Mouse (Mus musculus) lung, embryonic 16.5 days (tissue): ENCODE data around the gene Golga1. TPM values are rescaled to one million over a fixed set of nuclear protein-coding genes. Genes with fewer than 3 reads are reported as not detected.
A peak's percentile ranks its signal among the peaks of the same experiment; 100 is the strongest.

ENCODE experiments used
- ATAC-seq: fragments of 200-750 bp; cut with Nextera tagmentation; 2 replicates; pipeline ENCODE4 v1.8.0; 2017; ENCODE audit warnings: low read depth, mild to moderate bottlenecking, moderate library complexity
- H3K27ac ChIP-seq: fragments of 300-500 bp; sonication (generic); 2 replicates; pipeline ENCODE4 v1.5.1; 2014; ENCODE audit warnings: mild to moderate bottlenecking, control low read depth, low read length
- H3K27me3 ChIP-seq: fragments of 300-500 bp; sonication (generic); 2 replicates; pipeline ENCODE4 v1.6.1; 2014; ENCODE audit warnings: low read depth, low read length, mixed read lengths; ENCODE audit not compliant: control insufficient read depth, insufficient read depth
- H3K36me3 ChIP-seq: fragments of 300-500 bp; sonication (generic); 2 replicates; pipeline ENCODE4 v1.6.1; 2014; ENCODE audit warnings: low read length; ENCODE audit not compliant: control insufficient read depth, insufficient read depth
- H3K4me1 ChIP-seq: fragments of 300-500 bp; sonication (generic); replicated peaks from 2 replicates; pipeline ENCODE4 v1.6.1; 2014; ENCODE audit warnings: low read length, mixed read lengths; ENCODE audit not compliant: control insufficient read depth, insufficient read depth
- H3K4me2 ChIP-seq: fragments of 300-500 bp; sonication (generic); 2 replicates; pipeline ENCODE4 v1.6.1; 2014; ENCODE audit warnings: low read depth, low read length, control low read depth
- H3K4me3 ChIP-seq: fragments of 300-500 bp; sonication (generic); 2 replicates; pipeline ENCODE4 v1.5.1; 2014; ENCODE audit warnings: mild to moderate bottlenecking, low read length, control low read depth
- H3K9ac ChIP-seq: fragments of 300-500 bp; sonication (generic); 2 replicates; pipeline ENCODE4 v1.6.1; 2014; ENCODE audit warnings: low read length, control low read depth
- H3K9me3 ChIP-seq: fragments of 300-500 bp; sonication (generic); 2 replicates; pipeline ENCODE4 v1.6.1; 2016; ENCODE audit warnings: low read length; ENCODE audit not compliant: control insufficient read depth
- WGBS: fragments of 180-500 bp; shearing (Covaris S2); extraction: QIAGEN DNeasy Blood & Tissue Kit; methylation state at CpG from one replicate; pipeline ENCODE4 v1.1.7; 2014; 5-methylcytosine and 5-hydroxymethylcytosine counted together
- polyA plus RNA-seq: library from polyadenylated mRNA; unstranded; fragments of >200 nt; fragmentation: Nextera tagmentation; extraction: Ambion mirVana; gene quantifications from 2 replicates; pipeline ENCODE4 v1.2.1, GENCODE M21; 2015

Golga1 gene
- polyA plus RNA-seq, 1 experiment from 2014 or later: 27.1 TPM

DNA sequence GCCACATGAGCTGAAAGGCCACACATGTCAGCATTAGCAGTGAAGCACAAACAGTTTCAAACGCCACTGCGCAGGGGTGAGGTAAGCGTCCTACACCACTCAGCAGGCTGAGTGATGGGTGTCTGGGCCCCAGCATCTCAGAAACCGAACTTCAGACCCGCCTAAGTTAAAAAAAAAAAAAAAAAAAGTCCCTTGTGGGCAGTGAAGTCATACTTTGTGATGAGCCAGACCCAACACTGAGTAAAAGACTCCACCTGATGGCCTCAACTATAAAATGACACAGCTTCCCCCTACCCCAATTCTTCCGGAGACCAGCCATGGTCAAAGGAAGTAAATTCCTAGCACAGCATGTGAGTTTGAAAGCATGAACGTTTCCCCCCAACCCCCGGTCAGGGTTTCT, 62.2 kb downstream of the Golga1 start:
- Histone ChIP-seq H3K9ac (peak overlapping the region; percentile 92; the same call in 1 of the 2 replicates), H3K27ac (no peak overlapping the region), H3K4me1 (peaks cover 28% of the 10 kb centered on the region), H3K27me3 (no peaks in the 10 kb centered on the region), H3K4me2 (peak overlapping the region; percentile 66), H3K36me3 (peaks cover 34% of the 10 kb centered on the region), H3K4me3 (peak overlapping the region; percentile 93), H3K9me3 (no peaks in the 10 kb centered on the region)
- 42% methylated on average over 8 of the region's 8 CpGs for WGBS
- ATAC-seq: no peak

DNA sequence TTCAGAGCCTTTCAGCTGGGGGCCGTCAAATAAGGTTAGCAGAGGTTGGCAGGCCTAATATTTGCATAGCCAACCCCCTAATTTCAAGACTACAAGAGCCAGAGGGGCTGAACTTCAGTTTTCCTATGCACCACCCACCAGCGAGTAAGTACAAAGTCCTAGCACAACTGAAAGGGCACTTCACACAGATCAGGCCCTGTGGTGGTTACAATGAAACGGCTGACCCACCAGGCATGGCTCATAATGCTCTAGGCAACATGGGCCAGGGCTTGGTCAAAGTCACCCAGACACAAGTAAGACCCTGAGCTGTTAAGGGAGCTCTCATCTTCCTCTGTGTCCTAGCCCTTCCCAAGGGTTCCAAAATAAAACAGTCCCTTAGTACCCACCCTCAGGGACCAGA, 63.5 kb downstream of the Golga1 start:
- ATAC-seq: no peak
- H3K4me3 ChIP-seq: no peak overlapping the region
- 75% methylated on average over 3 of the region's 3 CpGs for WGBS

DNA sequence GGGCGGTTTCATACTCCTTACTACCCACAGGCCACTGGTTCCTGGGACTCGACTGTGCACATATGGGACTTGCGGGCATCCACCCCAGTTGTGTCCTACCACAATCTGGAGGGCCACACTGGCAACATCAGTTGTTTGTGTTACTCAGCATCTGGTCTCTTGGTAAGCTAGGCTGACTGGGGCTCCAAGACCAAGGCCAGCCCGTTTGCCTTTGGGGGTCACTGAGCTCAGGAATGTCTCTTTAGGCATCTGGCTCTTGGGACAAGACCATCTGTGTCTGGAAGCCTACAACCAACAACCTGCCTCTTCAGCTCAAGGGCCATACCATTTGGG, 64.8 kb downstream of the Golga1 start:
- no peaks in the 10 kb centered on the region for H3K27me3 ChIP-seq
- H3K36me3 ChIP-seq: peaks cover 34% of the 10 kb centered on the region
- no peak overlapping the region for H3K27ac ChIP-seq
- no peak for ATAC-seq
- H3K9ac ChIP-seq: no peak overlapping the region
- no peak overlapping the region for H3K4me2 ChIP-seq
- H3K4me3 ChIP-seq: no peak overlapping the region
- 81% methylated on average over 4 of the region's 4 CpGs for WGBS
- no peaks in the 10 kb centered on the region for H3K9me3 ChIP-seq
- peaks cover 21% of the 10 kb centered on the region for H3K4me1 ChIP-seq

More for the DNA sequence above, 63.5 kb downstream of the Golga1 start:
- peaks cover 34% of the 10 kb centered on the region for H3K36me3 ChIP-seq
- H3K9ac ChIP-seq: no peak overlapping the region
- peaks cover 29% of the 10 kb centered on the region for H3K4me1 ChIP-seq
- no peak overlapping the region for H3K4me2 ChIP-seq
- H3K27ac ChIP-seq: no peak overlapping the region
- no peaks in the 10 kb centered on the region for H3K27me3 ChIP-seq
- H3K9me3 ChIP-seq: no peaks in the 10 kb centered on the region

DNA sequence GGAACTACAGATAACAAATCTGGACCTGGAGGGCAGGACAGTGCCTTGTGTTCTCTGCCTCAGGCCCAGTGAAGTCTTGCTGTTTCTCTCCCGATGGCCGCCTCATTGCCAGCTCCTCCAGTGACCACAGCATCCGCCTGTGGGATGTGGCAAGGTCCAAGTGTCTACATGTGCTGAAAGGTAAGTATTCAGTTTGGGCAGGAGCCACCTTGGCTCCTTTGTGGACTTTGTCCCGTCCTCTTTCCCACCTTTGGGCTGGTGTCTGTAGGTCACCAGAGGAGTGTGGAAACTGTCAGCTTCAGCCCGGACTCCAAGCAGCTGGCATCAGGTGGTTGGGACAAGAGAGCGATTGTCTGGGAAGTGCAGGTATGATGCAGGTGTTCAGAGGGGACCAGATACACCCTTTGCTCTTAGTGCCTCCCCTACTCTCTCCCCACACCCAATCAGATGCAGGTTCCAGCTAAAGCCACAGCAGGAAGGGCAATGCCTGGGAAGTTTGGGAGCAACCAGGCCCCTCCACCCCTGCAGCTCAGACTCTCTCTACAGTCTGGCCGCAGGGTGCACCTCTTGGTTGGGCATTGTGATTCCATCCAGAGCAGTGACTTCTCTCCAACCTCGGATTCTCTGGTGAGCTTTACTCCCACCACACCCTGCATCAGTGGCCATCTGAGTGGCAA, 65.3 kb downstream of the Golga1 start:
- Histone ChIP-seq H3K4me3 (no peak overlapping the region), H3K27ac (no peak overlapping the region), H3K36me3 (peaks cover 34% of the 10 kb centered on the region), H3K4me2 (no peak overlapping the region), H3K4me1 (peaks cover 21% of the 10 kb centered on the region), H3K9ac (no peak overlapping the region), H3K27me3 (no peaks in the 10 kb centered on the region), H3K9me3 (no peaks in the 10 kb centered on the region)
- 67% methylated on average over 8 of the region's 8 CpGs for WGBS
- ATAC-seq: no peak

DNA sequence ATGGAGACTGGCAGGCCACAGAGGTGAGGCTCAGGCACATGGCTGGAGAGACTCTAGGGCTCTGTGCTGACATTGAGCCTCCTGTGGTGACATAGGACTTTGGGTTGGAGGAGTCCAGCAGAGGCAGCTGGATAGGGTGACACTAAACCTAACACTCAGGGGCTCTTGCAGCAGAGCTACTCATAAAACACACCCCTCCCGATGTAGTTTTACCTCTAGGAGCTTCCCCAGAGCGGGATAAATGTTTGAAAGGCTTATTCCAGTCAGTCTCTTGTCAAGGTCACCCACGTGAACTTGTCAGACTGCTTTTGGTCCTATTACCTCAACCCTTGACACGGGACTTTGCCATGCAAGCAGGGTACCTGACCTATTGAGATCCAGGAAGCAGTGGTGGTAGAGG, 66.0 kb downstream of the Golga1 start:
- no peak overlapping the region for H3K9ac ChIP-seq
- no peaks in the 10 kb centered on the region for H3K9me3 ChIP-seq
- H3K4me3 ChIP-seq: no peak overlapping the region
- ATAC-seq: no peak
- WGBS: 34% methylated on average over 4 of the region's 4 CpGs
- peaks cover 21% of the 10 kb centered on the region for H3K4me1 ChIP-seq
- no peaks in the 10 kb centered on the region for H3K27me3 ChIP-seq
- H3K27ac ChIP-seq: no peak overlapping the region; the same call in 1 of the 2 replicates
- no peak overlapping the region for H3K4me2 ChIP-seq
- peaks cover 34% of the 10 kb centered on the region for H3K36me3 ChIP-seq

DNA sequence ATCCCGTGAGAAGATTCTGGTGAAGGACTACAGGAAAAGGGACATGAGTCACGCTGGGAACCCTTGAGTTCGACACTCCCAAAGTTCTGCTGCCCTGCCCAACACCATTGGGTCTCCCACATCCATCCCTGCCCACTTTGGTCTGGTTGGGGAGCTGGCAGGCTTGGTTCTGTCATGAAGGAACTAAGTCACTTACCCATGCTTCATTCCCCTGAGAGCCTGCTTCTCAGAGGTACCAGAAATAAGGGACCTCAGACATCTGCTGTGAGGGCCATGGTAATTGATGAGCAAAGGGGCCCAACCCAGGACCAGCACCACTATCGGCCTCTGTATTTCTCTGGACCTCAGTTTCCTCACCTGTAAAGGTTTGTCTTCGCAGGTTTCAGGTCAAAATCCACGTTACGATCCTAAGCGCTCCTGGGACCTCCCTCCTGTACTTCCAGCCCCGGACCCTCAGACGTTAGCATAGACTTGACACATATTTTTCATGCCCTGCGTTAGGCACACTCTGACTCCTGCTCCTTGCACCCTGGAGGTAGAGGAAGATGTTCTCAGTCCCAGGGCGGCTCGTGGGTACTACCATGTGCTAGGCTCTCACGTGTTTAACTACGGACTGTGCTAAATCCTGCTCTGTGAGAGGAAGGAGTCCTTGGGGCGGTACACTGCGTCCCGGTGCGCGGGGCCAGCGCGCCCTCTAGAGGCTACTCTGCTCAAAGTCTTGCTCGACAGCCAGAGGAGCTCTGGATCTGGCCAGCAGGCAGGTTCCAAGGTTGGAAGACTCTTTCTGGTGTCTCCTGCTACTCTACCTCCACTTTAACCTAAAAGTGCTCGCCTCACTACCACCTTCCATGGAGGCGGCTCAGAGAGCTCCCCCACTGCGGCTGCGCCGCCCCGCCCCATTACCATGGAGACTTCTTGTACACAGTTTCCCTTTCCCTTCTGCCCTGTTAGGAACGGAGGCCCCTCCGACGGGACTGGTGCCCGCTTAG, 67.7 kb downstream of the Golga1 start, which contains the start of gene Wdr38:
Gene Wdr38 (plus strand): TSS at position 91 of the 989 bp plus-strand sequence.
- H3K27me3 ChIP-seq: no peaks in the 10 kb centered on the region
- peak within 1 kb of the TSS; percentile 61; the same call in 1 of the 2 replicates for H3K27ac ChIP-seq
- H3K9ac ChIP-seq: peak within 1 kb of the TSS; percentile 72
- peaks cover 7% of the 10 kb centered on the region for H3K4me1 ChIP-seq
- H3K9me3 ChIP-seq: no peaks in the 10 kb centered on the region
- WGBS: 10% methylated on average over 33 of the region's 33 CpGs
- peak within 1 kb of the TSS; percentile 58 for H3K4me3 ChIP-seq
- ATAC-seq: peak; percentile 95
- peaks cover 26% of the 10 kb centered on the region for H3K36me3 ChIP-seq
- peak within 1 kb of the TSS; percentile 76 for H3K4me2 ChIP-seq

DNA sequence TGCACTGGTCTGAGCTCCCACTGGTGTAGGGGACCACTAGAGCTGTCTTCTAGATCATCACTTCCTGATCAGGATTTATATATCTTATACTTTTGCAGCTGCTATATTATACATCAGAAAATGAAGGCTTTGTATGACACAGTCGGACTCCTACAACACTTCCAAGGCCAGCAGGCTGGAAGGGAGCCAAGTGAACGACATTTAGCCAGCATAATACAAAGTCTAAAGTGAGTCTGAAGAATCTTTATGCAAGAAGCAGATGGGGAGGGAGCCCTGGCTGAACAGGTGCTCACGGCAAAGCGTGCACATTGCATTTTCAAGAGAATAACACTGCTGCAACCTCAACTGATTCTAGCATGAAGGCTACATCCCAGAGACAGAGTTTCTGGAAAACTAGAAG, 72.9 kb downstream of the Golga1 start:
- Histone ChIP-seq H3K27me3 (no peaks in the 10 kb centered on the region), H3K27ac (no peak overlapping the region), H3K36me3 (no peaks in the 10 kb centered on the region), H3K9ac (no peak overlapping the region), H3K4me3 (no peak overlapping the region), H3K9me3 (no peaks in the 10 kb centered on the region), H3K4me1 (peaks cover under 1% of the 10 kb centered on the region), H3K4me2 (no peak overlapping the region)
- peak; percentile 9; the same call in 1 of the 2 replicates for ATAC-seq
- 21% methylated on average over 4 of the region's 4 CpGs for WGBS

DNA sequence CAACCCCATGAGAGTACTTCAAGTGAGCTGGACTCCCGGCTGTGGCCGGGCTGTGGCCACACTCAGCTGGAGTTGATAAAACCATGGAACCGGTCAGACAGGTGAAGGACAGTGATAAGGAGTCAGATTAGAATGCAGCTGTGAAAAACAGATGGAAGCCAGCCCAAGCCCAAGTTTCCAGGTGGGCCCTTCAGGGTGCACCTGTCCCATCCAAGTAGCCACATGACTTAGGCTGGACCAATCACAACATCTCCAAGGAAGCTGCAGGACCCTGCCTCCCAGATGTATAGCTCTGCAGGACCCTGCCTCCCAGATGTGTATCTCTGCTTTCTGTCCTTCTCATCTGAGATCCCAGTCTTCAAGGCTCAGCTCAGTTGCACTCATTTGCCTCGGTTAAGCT, 73.3 kb downstream of the Golga1 start:
- no peak for ATAC-seq
- no peak overlapping the region for H3K27ac ChIP-seq
- 49% methylated on average over 4 of the region's 4 CpGs for WGBS
- H3K27me3 ChIP-seq: no peaks in the 10 kb centered on the region
- no peak overlapping the region for H3K4me3 ChIP-seq
- H3K36me3 ChIP-seq: no peaks in the 10 kb centered on the region
- H3K9ac ChIP-seq: no peak overlapping the region
- H3K4me1 ChIP-seq: no peaks in the 10 kb centered on the region
- no peak overlapping the region for H3K4me2 ChIP-seq
- no peaks in the 10 kb centered on the region for H3K9me3 ChIP-seq

DNA sequence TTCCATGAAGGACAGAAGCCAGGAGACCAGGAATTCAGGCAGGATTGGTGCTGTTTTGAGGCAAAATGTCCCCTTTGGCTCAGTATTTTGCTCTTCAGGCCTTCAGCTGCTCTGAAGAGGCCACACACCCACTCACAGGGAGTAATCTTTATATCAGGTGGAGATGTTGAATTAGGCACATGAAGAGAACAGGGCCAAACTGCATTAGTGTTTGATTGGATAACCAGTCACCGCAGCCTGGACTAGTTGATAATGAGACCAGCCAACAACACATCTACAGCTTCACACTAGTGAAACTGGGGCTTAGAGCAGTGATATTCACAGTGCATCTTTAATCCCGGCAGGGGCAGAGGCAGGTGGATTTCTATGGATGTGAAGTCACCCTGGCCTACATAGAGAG, 76.4 kb downstream of the Golga1 start:
- H3K4me1 ChIP-seq: no peaks in the 10 kb centered on the region
- no peaks in the 10 kb centered on the region for H3K9me3 ChIP-seq
- 83% methylated on average over 2 of the region's 2 CpGs for WGBS
- no peak overlapping the region for H3K9ac ChIP-seq
- no peak overlapping the region for H3K4me2 ChIP-seq
- ATAC-seq: no peak
- no peak overlapping the region for H3K27ac ChIP-seq
- no peaks in the 10 kb centered on the region for H3K27me3 ChIP-seq
- no peaks in the 10 kb centered on the region for H3K36me3 ChIP-seq
- H3K4me3 ChIP-seq: no peak overlapping the region
